7 mouse cellular contexts compared by ENCODE assay signal in genomic region chr17:80943835-80944529, GRCm38 (mm10). TPM values are rescaled to one million over a fixed set of nuclear protein-coding genes. Genes with fewer than 3 reads are reported as not detected.
A peak's percentile ranks its signal among the peaks of the same experiment; 100 is the strongest.
DNase-seq lines count a peak whose midpoint lies in the region; ATAC-seq and TF ChIP-seq lines count a peak whose summit lies in the region.

No protein-coding gene starts in this region.

- H3K27me3 ChIP-seq in lung, postnatal 0 days (replicated peaks; ENCODE audit: insufficient read depth, low read length), result no peaks in the 10 kb centered on the region
- peaks cover 30% of the 10 kb centered on the region for H3K27me3 ChIP-seq in embryonic facial prominence, embryonic 15.5 days
- H3K27me3 ChIP-seq in limb, embryonic 12.5 days, result peaks cover 44% of the 10 kb centered on the region
- peaks cover 21% of the 10 kb centered on the region for H3K27me3 ChIP-seq in stomach, embryonic 16.5 days (ENCODE audit: control insufficient read depth, insufficient read depth, low read length)

- ATAC-seq in lung, postnatal 0 days, result no peak
- no peak for ATAC-seq in embryonic facial prominence, embryonic 15.5 days (ENCODE audit: insufficient number of reproducible peaks, low FRiP score, low TSS enrichment, low read depth)
- ATAC-seq in limb, embryonic 12.5 days (ENCODE audit: insufficient number of reproducible peaks, insufficient read depth, low FRiP score, low TSS enrichment, low read depth), result peak; percentile 63; the same call in 1 of the 2 replicates
- ATAC-seq in stomach, embryonic 16.5 days (ENCODE audit: insufficient read depth, low FRiP score), result peak; percentile 17; the same call in 1 of the 2 replicates

- H3K4me3 ChIP-seq in lung, postnatal 0 days (ENCODE audit: low read depth, low read length), result peak overlapping the region; percentile 68
- peak overlapping the region; percentile 54 for H3K4me3 ChIP-seq in embryonic facial prominence, embryonic 15.5 days (replicated peaks)
- peak overlapping the region; percentile 74 for H3K4me3 ChIP-seq in limb, embryonic 12.5 days (replicated peaks)
- H3K4me3 ChIP-seq in stomach, embryonic 16.5 days (replicated peaks; ENCODE audit: low read length), result peak overlapping the region; percentile 68

- TF ChIP-seq CTCF in lung, postnatal 0 days (IDR thresholded peaks at IDR 0.05), result no peak

- no peaks in the 10 kb centered on the region for H3K4me1 ChIP-seq in lung, postnatal 0 days (ENCODE audit: insufficient read depth, low read depth, low read length)
- peaks cover 4% of the 10 kb centered on the region; the same call in 1 of the 2 replicates for H3K4me1 ChIP-seq in embryonic facial prominence, embryonic 15.5 days
- H3K4me1 ChIP-seq in limb, embryonic 12.5 days (replicated peaks), result peaks cover 3% of the 10 kb centered on the region; the same call in 1 of the 2 replicates
- H3K4me1 ChIP-seq in stomach, embryonic 16.5 days (ENCODE audit: control insufficient read depth, insufficient read depth, low read length), result no peaks in the 10 kb centered on the region

- no peak overlapping the region for H3K27ac ChIP-seq in lung, postnatal 0 days (ENCODE audit: low read length)
- no peak overlapping the region for H3K27ac ChIP-seq in embryonic facial prominence, embryonic 15.5 days (replicated peaks)
- no peak overlapping the region for H3K27ac ChIP-seq in limb, embryonic 12.5 days
- no peak overlapping the region for H3K27ac ChIP-seq in stomach, embryonic 16.5 days (ENCODE audit: low read length)

- 14% methylated on average over 15 of the region's 26 CpGs for WGBS in lung, postnatal 0 days
- 7% methylated on average over 21 of the region's 26 CpGs for WGBS in embryonic facial prominence, embryonic 15.5 days
- WGBS in limb, embryonic 12.5 days, result 7% methylated on average over 14 of the region's 26 CpGs
- WGBS in stomach, embryonic 16.5 days, result 12% methylated on average over 24 of the region's 26 CpGs

- no peak for TF ChIP-seq EP300 in lung, postnatal 0 days (IDR thresholded peaks at IDR 0.05)

- H3K9ac ChIP-seq in lung, postnatal 0 days (replicated peaks; ENCODE audit: low read depth), result no peak overlapping the region
- no peak overlapping the region for H3K9ac ChIP-seq in embryonic facial prominence, embryonic 15.5 days
- peak overlapping the region; percentile 69 for H3K9ac ChIP-seq in limb, embryonic 12.5 days (replicated peaks)
- peak overlapping the region; percentile 67 for H3K9ac ChIP-seq in stomach, embryonic 16.5 days (ENCODE audit: low read length)

- no peaks in the 10 kb centered on the region for H3K36me3 ChIP-seq in lung, postnatal 0 days (ENCODE audit: insufficient read depth, low read length)
- no peaks in the 10 kb centered on the region for H3K36me3 ChIP-seq in embryonic facial prominence, embryonic 15.5 days
- no peaks in the 10 kb centered on the region for H3K36me3 ChIP-seq in limb, embryonic 12.5 days
- H3K36me3 ChIP-seq in stomach, embryonic 16.5 days (ENCODE audit: control insufficient read depth, insufficient read depth, low read length), result no peaks in the 10 kb centered on the region

- no peaks in the 10 kb centered on the region for H3K9me3 ChIP-seq in lung, postnatal 0 days (ENCODE audit: low read length)
- H3K9me3 ChIP-seq in embryonic facial prominence, embryonic 15.5 days (replicated peaks), result no peaks in the 10 kb centered on the region
- no peaks in the 10 kb centered on the region for H3K9me3 ChIP-seq in limb, embryonic 12.5 days
- no peaks in the 10 kb centered on the region for H3K9me3 ChIP-seq in stomach, embryonic 16.5 days (replicated peaks; ENCODE audit: control insufficient read depth, low read length)

- no peak for DNase-seq in lung, postnatal 0 days (ENCODE audit: low spot score)
- no peak for DNase-seq in lung, adult 18-20 months
- DNase-seq in right cerebral cortex, postnatal 36 days (ENCODE audit: low spot score in 2 of 2), result no peak
- no peak for DNase-seq in kidney, adult 8-10 months

- H3K4me2 ChIP-seq in lung, postnatal 0 days (replicated peaks; ENCODE audit: low read depth, low read length), result peak overlapping the region; percentile 99
- H3K4me2 ChIP-seq in embryonic facial prominence, embryonic 15.5 days (replicated peaks), result peak overlapping the region; percentile 99
- peak overlapping the region; percentile 99 for H3K4me2 ChIP-seq in limb, embryonic 12.5 days
- peak overlapping the region; percentile 100 for H3K4me2 ChIP-seq in stomach, embryonic 16.5 days (ENCODE audit: low read depth, low read length)

RNA-seq across cellular contexts. Expression of gene Tmem178, which starts 0.5 kb away (rescaled TPM):
- 21.6 and 23.1 TPM in 2 replicates for polyA plus RNA-seq in lung, postnatal 0 days (2015; fragmentation: Nextera tagmentation; extraction: Ambion mirVana)
- 2.7 and 2.8 TPM in 2 replicates for polyA plus RNA-seq in embryonic facial prominence, embryonic 15.5 days (2015; fragmentation: Nextera tagmentation; extraction: Ambion mirVana)
- polyA plus RNA-seq in limb, embryonic 12.5 days (2016; fragmentation: Nextera tagmentation; extraction: Ambion mirVana), result 9.0 TPM in 2 replicates
- 2.1 TPM in 2 replicates for polyA plus RNA-seq in stomach, embryonic 16.5 days (2015; fragmentation: Nextera tagmentation; extraction: Ambion mirVana)

Comparison
In these comparisons a context has a peak if more than half of its experiments do, and no peak if none do; other contexts are left out.
1. ATAC-seq: peak in limb, embryonic 12.5 days (single experiment) and stomach, embryonic 16.5 days (single experiment); none in lung, postnatal 0 days (single experiment) and embryonic facial prominence, embryonic 15.5 days (single experiment).
2. H3K9ac ChIP-seq: peak in limb, embryonic 12.5 days (single experiment) and stomach, embryonic 16.5 days (single experiment); none in lung, postnatal 0 days (single experiment) and embryonic facial prominence, embryonic 15.5 days (single experiment).
3. Peak in every context shown above with its lines, with median percentiles within 50 percentile points of each other: H3K4me2 ChIP-seq and H3K4me3 ChIP-seq.